In genomic region chr9:37459665-37460042, GRCm38 (mm10) we compare ENCODE assay signal across 8 mouse cellular contexts. TPM values are rescaled to one million over a fixed set of nuclear protein-coding genes. Genes with fewer than 3 reads are reported as not detected.
DNase-seq lines count a peak whose midpoint lies in the region; ATAC-seq and TF ChIP-seq lines count a peak whose summit lies in the region.
"Had no signal": no experiment of that assay in that cellular context is flagged by ENCODE, and none has a peak within 500 bp of the region (broad histone marks: within the 10 kb centered on the region; RNA-seq: fewer than 3 reads in every experiment).

No protein-coding gene starts in this region.

- no peaks in the 10 kb centered on the region for H3K9me3 ChIP-seq in lung, embryonic 15.5 days
- no peaks in the 10 kb centered on the region for H3K9me3 ChIP-seq in forebrain, embryonic 12.5 days
- H3K9me3 ChIP-seq in intestine, postnatal 0 days (ENCODE audit: control insufficient read depth) = no peaks in the 10 kb centered on the region

- no peak for DNase-seq in lung, adult 18-20 months
- no peak for DNase-seq in thymus, postnatal 0 days (ENCODE audit: low spot score)
- no peak for DNase-seq in adrenal gland, adult 8-10 months

- TF ChIP-seq CTCF in intestine, postnatal 0 days (IDR thresholded peaks at IDR 0.05; ENCODE audit: low read depth) = no peak
- TF ChIP-seq CTCF in olfactory bulb, adult 2 months (IDR thresholded peaks at IDR 0.05; ENCODE audit: insufficient read depth, low read depth, low read length) = no peak

- H3K4me2 ChIP-seq in lung, embryonic 15.5 days = peak overlapping the region; percentile 96
- H3K4me2 ChIP-seq in forebrain, embryonic 12.5 days = peak overlapping the region; percentile 97
- 0 out of 2 replicates have a peak overlapping the region, but pooled peaks have one; percentile 73 for H3K4me2 ChIP-seq in intestine, postnatal 0 days (replicated peaks; ENCODE audit: low read depth)

- H3K27ac ChIP-seq in lung, embryonic 15.5 days = no peak overlapping the region
- peak overlapping the region; percentile 88 for H3K27ac ChIP-seq in forebrain, embryonic 12.5 days
- no peak overlapping the region for H3K27ac ChIP-seq in intestine, postnatal 0 days (ENCODE audit: low read depth, low read length)
- H3K27ac ChIP-seq in olfactory bulb, adult 2 months (ENCODE audit: insufficient read depth, low read depth, low read length) = peak overlapping the region; percentile 79

- H3K27me3 ChIP-seq in lung, embryonic 15.5 days = peaks cover 86% of the 10 kb centered on the region
- peaks cover 76% of the 10 kb centered on the region for H3K27me3 ChIP-seq in forebrain, embryonic 12.5 days
- H3K27me3 ChIP-seq in intestine, postnatal 0 days (replicated peaks; ENCODE audit: control insufficient read depth, insufficient read depth, low read length) = peaks cover 72% of the 10 kb centered on the region

- peaks cover 24% of the 10 kb centered on the region for H3K4me1 ChIP-seq in lung, embryonic 15.5 days
- H3K4me1 ChIP-seq in forebrain, embryonic 12.5 days = peaks cover 68% of the 10 kb centered on the region
- no peaks in the 10 kb centered on the region for H3K4me1 ChIP-seq in intestine, postnatal 0 days (replicated peaks; ENCODE audit: control insufficient read depth, insufficient read depth, low read length)
- peaks cover 18% of the 10 kb centered on the region for H3K4me1 ChIP-seq in olfactory bulb, adult 2 months (ENCODE audit: control insufficient read depth, insufficient read depth, low read length)

- H3K4me3 ChIP-seq in lung, embryonic 15.5 days = peak overlapping the region; percentile 46
- H3K4me3 ChIP-seq in forebrain, embryonic 12.5 days (replicated peaks) = peak overlapping the region; percentile 58
- H3K4me3 ChIP-seq in intestine, postnatal 0 days (ENCODE audit: low read depth, low read length) = peak overlapping the region; percentile 41; the same call in 1 of the 2 replicates
- H3K4me3 ChIP-seq in olfactory bulb, adult 2 months (ENCODE audit: insufficient read depth, low read depth, low read length) = peak overlapping the region; percentile 65
- H3K4me3 ChIP-seq: myocyte had no signal

- no peak for TF ChIP-seq POLR2A in olfactory bulb, adult 2 months (IDR thresholded peaks at IDR 0.05; ENCODE audit: insufficient read depth, low read depth, low read length)

- no peak overlapping the region for H3K9ac ChIP-seq in lung, embryonic 15.5 days
- H3K9ac ChIP-seq in forebrain, embryonic 12.5 days = peak overlapping the region; percentile 71
- H3K9ac ChIP-seq in intestine, postnatal 0 days (ENCODE audit: low read depth, low read length) = no peak overlapping the region

- 2% methylated on average over 9 of the region's 9 CpGs for WGBS in lung, embryonic 15.5 days
- 2% methylated on average over 9 of the region's 9 CpGs for WGBS in forebrain, embryonic 12.5 days
- 4% methylated on average over 9 of the region's 9 CpGs for WGBS in intestine, postnatal 0 days
- 19% methylated on average over 9 of the region's 9 CpGs for WGBS in olfactory bulb, adult 2 months

- no peak for ATAC-seq in lung, embryonic 15.5 days (ENCODE audit: borderline replicate concordance, extremely low read depth, low FRiP score, low TSS enrichment)
- no peak for ATAC-seq in forebrain, embryonic 12.5 days (ENCODE audit: low FRiP score)
- no peak for ATAC-seq in intestine, postnatal 0 days

- no peaks in the 10 kb centered on the region for H3K36me3 ChIP-seq in lung, embryonic 15.5 days
- no peaks in the 10 kb centered on the region for H3K36me3 ChIP-seq in forebrain, embryonic 12.5 days (replicated peaks)
- H3K36me3 ChIP-seq in intestine, postnatal 0 days (ENCODE audit: control insufficient read depth, insufficient read depth) = no peaks in the 10 kb centered on the region

RNA-seq across cellular contexts. Expression of gene Robo3, which starts 26.6 kb away (rescaled TPM):
- 0.18 and 0.21 TPM in 2 replicates for polyA plus RNA-seq in lung, embryonic 15.5 days (2015; fragmentation: Nextera tagmentation; extraction: Ambion mirVana)
- 22.7 and 24.1 TPM in 2 replicates for polyA plus RNA-seq in forebrain, embryonic 12.5 days (2016; fragmentation: Nextera tagmentation; extraction: Ambion mirVana)
- 0.07 TPM in 1 of 2 replicates, not detected in the other for polyA plus RNA-seq in intestine, postnatal 0 days (2015; fragmentation: Nextera tagmentation; extraction: Ambion mirVana)
- polyA plus RNA-seq in olfactory bulb, adult 2 months (2012; ENCODE audit: insufficient read depth, insufficient read length, low replicate concordance, missing spikeins) = not detected in 2 replicates
- polyA plus RNA-seq in thymus, postnatal 0 days (2015; fragmentation: Nextera tagmentation; extraction: Ambion mirVana) = 0.14 and 0.23 TPM in 2 replicates
- total RNA-seq in adrenal gland, adult 8-10 months (2022) = 1 to 10 TPM; 1.3 to 2.1 (median 1.7) TPM

RNA-seq across cellular contexts. Expression of gene Msantd2, which starts 29.5 kb away (rescaled TPM):
- polyA plus RNA-seq in lung, embryonic 15.5 days (2015; fragmentation: Nextera tagmentation; extraction: Ambion mirVana) = 26.1 and 26.9 TPM in 2 replicates
- polyA plus RNA-seq in forebrain, embryonic 12.5 days (2016; fragmentation: Nextera tagmentation; extraction: Ambion mirVana) = 46.9 and 47.3 TPM in 2 replicates
- polyA plus RNA-seq in intestine, postnatal 0 days (2015; fragmentation: Nextera tagmentation; extraction: Ambion mirVana) = 7.4 and 8.8 TPM in 2 replicates
- polyA plus RNA-seq in olfactory bulb, adult 2 months (2012; ENCODE audit: insufficient read depth, insufficient read length, low replicate concordance, missing spikeins) = not detected in 2 replicates
- 15.5 and 16.7 TPM in 2 replicates for polyA plus RNA-seq in thymus, postnatal 0 days (2015; fragmentation: Nextera tagmentation; extraction: Ambion mirVana)
- 10 to 100 TPM; 17.2 to 33.2 (median 22.6) TPM for total RNA-seq in adrenal gland, adult 8-10 months (2022)

RNA-seq across cellular contexts. Expression of gene Robo4, which starts 58.0 kb away (rescaled TPM):
- polyA plus RNA-seq in lung, embryonic 15.5 days (2015; fragmentation: Nextera tagmentation; extraction: Ambion mirVana) = 20.6 and 23.7 TPM in 2 replicates
- 4.8 and 5.4 TPM in 2 replicates for polyA plus RNA-seq in forebrain, embryonic 12.5 days (2016; fragmentation: Nextera tagmentation; extraction: Ambion mirVana)
- polyA plus RNA-seq in intestine, postnatal 0 days (2015; fragmentation: Nextera tagmentation; extraction: Ambion mirVana) = 6.6 and 7.1 TPM in 2 replicates
- not detected in 2 replicates for polyA plus RNA-seq in olfactory bulb, adult 2 months (2012; ENCODE audit: insufficient read depth, insufficient read length, low replicate concordance, missing spikeins)
- polyA plus RNA-seq in thymus, postnatal 0 days (2015; fragmentation: Nextera tagmentation; extraction: Ambion mirVana) = 2.5 and 3.4 TPM in 2 replicates
- total RNA-seq in adrenal gland, adult 8-10 months (2022) = 10 to 100 TPM; 24.3 to 37.8 (median 29.3) TPM
- polyA plus RNA-seq: myocyte had no signal

Comparison
In these comparisons a context has a peak if more than half of its experiments do, and no peak if none do; other contexts are left out.
1. H3K27ac ChIP-seq: peak in forebrain, embryonic 12.5 days (single experiment) and olfactory bulb, adult 2 months (single experiment); none in lung, embryonic 15.5 days (single experiment) and intestine, postnatal 0 days (single experiment).
2. RNA of gene Robo3, which starts 26.6 kb away (polyA plus RNA-seq): 22.7 to 24.1 TPM in forebrain, embryonic 12.5 days; 0.18 to 0.21 TPM in lung, embryonic 15.5 days, 0.14 to 0.23 TPM in thymus, postnatal 0 days, 0.07 TPM in intestine, postnatal 0 days and not detected in olfactory bulb, adult 2 months; every median in the first group is over 10 times any median in the second.
3. Peak in every context shown above with its lines, with median percentiles within 50 percentile points of each other: H3K4me2 ChIP-seq and H3K4me3 ChIP-seq.